Mouse (Mus musculus) embryonic facial prominence, embryonic 14.5 days (tissue): ENCODE data around the gene D230025D16Rik. TPM values are rescaled to one million over a fixed set of nuclear protein-coding genes. Genes with fewer than 3 reads are reported as not detected.

Experiments used
- ATAC-seq: fragments of 200-750 bp; cut with Nextera tagmentation; 2 replicates; pipeline ENCODE4 v1.8.0; 2017; ENCODE audit warnings: low read depth, moderate number of reproducible peaks, moderate TSS enrichment
- DNase-seq: peaks from one replicate; pipeline ENCODE4 v3.0.0-alpha.2; 2015; ENCODE audit warnings: low spot score
- H3K27ac ChIP-seq: fragments of 300-500 bp; sonication (generic); replicated peaks from 2 replicates; pipeline ENCODE4 v1.5.1; 2014; ENCODE audit warnings: low read depth, mild to moderate bottlenecking, low read length, moderate library complexity
- H3K27me3 ChIP-seq: fragments of 300-500 bp; sonication (generic); replicated peaks from 2 replicates; pipeline ENCODE4 v1.6.1; 2014; ENCODE audit warnings: low read length; ENCODE audit not compliant: control insufficient read depth, insufficient read depth
- H3K36me3 ChIP-seq: fragments of 300-500 bp; sonication (generic); 2 replicates; pipeline ENCODE4 v1.6.1; 2014; ENCODE audit warnings: low read length, mixed read lengths; ENCODE audit not compliant: control insufficient read depth, insufficient read depth
- H3K4me1 ChIP-seq: fragments of 300-500 bp; sonication (generic); 2 replicates; pipeline ENCODE4 v1.6.1; 2014; ENCODE audit warnings: antibody characterized with exemption, low read length; ENCODE audit not compliant: control insufficient read depth, insufficient read depth
- H3K4me2 ChIP-seq: fragments of 300-500 bp; sonication (generic); 2 replicates; pipeline ENCODE4 v1.6.1; 2014; ENCODE audit warnings: low read depth, mild to moderate bottlenecking, low read length, moderate library complexity, mixed read lengths
- H3K4me3 ChIP-seq: fragments of 300-500 bp; sonication (generic); 2 replicates; pipeline ENCODE4 v1.5.1; 2014; ENCODE audit warnings: low read depth, mild to moderate bottlenecking, low read length
- H3K9ac ChIP-seq: fragments of 300-500 bp; sonication (generic); 2 replicates; pipeline ENCODE4 v1.6.1; 2014; ENCODE audit warnings: low read depth, mild to moderate bottlenecking, low read length, moderate library complexity, mixed read lengths
- H3K9me3 ChIP-seq: fragments of 300-500 bp; sonication (generic); 2 replicates; pipeline ENCODE4 v1.6.1; 2016; ENCODE audit warnings: low read length; ENCODE audit not compliant: control insufficient read depth
- WGBS: fragments of 180-500 bp; shearing (Covaris S2); extraction: QIAGEN DNeasy Blood & Tissue Kit; methylation state at CpG from one replicate; pipeline ENCODE4 v1.1.7; 2014; 5-methylcytosine and 5-hydroxymethylcytosine counted together
- polyA plus RNA-seq: library from polyadenylated mRNA; unstranded; fragments of >200 nt; fragmentation: Nextera tagmentation; extraction: Ambion mirVana; gene quantifications from 2 replicates; pipeline ENCODE4 v1.2.1, GENCODE M21; 2014

Gene D230025D16Rik
- polyA plus RNA-seq, 1 experiment from 2014 or later = 25.4 TPM

GRCm38 (mm10) chr8:105270101-105270915 is 45.4 kb downstream of the D230025D16Rik start:
- H3K9me3 ChIP-seq = 0 out of 2 replicates have a peak, but pooled peaks cover 4% of the 10 kb centered on the region
- H3K4me1 ChIP-seq = peaks cover 19% of the 10 kb centered on the region; the same call in 1 of the 2 replicates
- H3K9ac ChIP-seq = peak overlapping the region; percentile 26
- peak overlapping the region; percentile 50 for H3K4me3 ChIP-seq
- 4% methylated on average over 38 of the region's 39 CpGs for WGBS
- no peak overlapping the region for H3K27ac ChIP-seq
- H3K36me3 ChIP-seq = no peaks in the 10 kb centered on the region
- no peak for DNase-seq
- ATAC-seq = no peak
- peaks cover 98% of the 10 kb centered on the region for H3K27me3 ChIP-seq
- peak overlapping the region; percentile 88 for H3K4me2 ChIP-seq

DNA sequence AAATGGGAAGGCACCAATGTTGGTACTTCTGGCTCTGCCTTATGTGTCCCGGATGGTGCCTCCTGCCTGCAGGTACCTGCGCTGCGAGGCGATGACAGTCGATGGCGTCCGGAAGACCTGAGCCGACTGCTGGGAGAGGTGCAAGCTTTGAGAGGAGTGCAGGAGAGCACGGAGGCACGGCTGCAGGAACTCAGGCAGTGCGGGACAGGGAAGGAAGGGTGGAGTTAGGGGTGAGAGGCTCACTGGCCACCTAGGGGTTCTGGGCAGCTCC is 45.9 kb downstream of the D230025D16Rik start:
- Histone ChIP-seq H3K4me3 (peak overlapping the region; percentile 50), H3K9ac (no peak overlapping the region), H3K36me3 (no peaks in the 10 kb centered on the region), H3K27ac (no peak overlapping the region), H3K4me2 (peak overlapping the region; percentile 10; the same call in 1 of the 2 replicates), H3K9me3 (0 out of 2 replicates have a peak, but pooled peaks cover 4% of the 10 kb centered on the region), H3K4me1 (peaks cover 24% of the 10 kb centered on the region; the same call in 1 of the 2 replicates), H3K27me3 (peaks cover 97% of the 10 kb centered on the region)
- DNase-seq = no peak
- WGBS = 3% methylated on average over 11 of the region's 11 CpGs
- no peak for ATAC-seq

DNA sequence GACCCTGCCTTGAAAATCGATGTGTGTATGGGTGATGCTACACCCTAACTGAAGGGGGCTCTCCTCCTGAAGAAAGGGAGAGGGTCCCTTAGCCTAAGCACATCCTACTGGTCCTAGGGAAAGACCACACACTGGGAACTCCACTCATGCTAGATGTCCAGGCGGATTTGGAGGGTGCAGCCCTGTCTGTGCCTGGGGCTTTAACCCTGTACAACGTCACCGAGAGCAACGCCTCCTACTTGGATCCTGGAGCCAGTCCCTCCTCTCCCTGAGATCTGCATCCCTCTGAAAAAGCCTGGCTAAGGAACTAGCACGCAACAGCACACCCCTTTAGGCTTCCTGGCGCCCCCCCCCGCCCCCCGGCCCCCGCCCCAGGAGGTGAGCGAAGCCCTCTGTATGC is 50.4 kb downstream of the D230025D16Rik start:
- ATAC-seq (no peak), DNase-seq (no peak)
- Histone ChIP-seq H3K9me3 (no peaks in the 10 kb centered on the region), H3K36me3 (no peaks in the 10 kb centered on the region), H3K4me3 (peak overlapping the region; percentile 41), H3K4me1 (peaks cover 21% of the 10 kb centered on the region), H3K4me2 (peak overlapping the region; percentile 75), H3K27ac (no peak overlapping the region), H3K9ac (no peak overlapping the region), H3K27me3 (peaks cover 93% of the 10 kb centered on the region)
- WGBS = 7% methylated on average over 11 of the region's 11 CpGs

- no peak for ATAC-seq
- WGBS = 7% methylated on average over 10 of the region's 10 CpGs
- Histone ChIP-seq H3K9me3 (no peaks in the 10 kb centered on the region), H3K27ac (no peak within 1 kb of the TSS), H3K27me3 (peaks cover 89% of the 10 kb centered on the region), H3K9ac (peak within 1 kb of the TSS; percentile 61), H3K4me1 (peaks cover 21% of the 10 kb centered on the region), H3K36me3 (no peaks in the 10 kb centered on the region), H3K4me3 (peak within 1 kb of the TSS; percentile 41), H3K4me2 (peak within 1 kb of the TSS; percentile 75)
- DNase-seq = no peak
Observed at GRCm38 (mm10) chr8:105275840-105276239, 50.9 kb downstream of the D230025D16Rik start, which contains the start of gene Nol3. Gene Nol3, plus strand, starts transcription at chr8:105276140.

DNA sequence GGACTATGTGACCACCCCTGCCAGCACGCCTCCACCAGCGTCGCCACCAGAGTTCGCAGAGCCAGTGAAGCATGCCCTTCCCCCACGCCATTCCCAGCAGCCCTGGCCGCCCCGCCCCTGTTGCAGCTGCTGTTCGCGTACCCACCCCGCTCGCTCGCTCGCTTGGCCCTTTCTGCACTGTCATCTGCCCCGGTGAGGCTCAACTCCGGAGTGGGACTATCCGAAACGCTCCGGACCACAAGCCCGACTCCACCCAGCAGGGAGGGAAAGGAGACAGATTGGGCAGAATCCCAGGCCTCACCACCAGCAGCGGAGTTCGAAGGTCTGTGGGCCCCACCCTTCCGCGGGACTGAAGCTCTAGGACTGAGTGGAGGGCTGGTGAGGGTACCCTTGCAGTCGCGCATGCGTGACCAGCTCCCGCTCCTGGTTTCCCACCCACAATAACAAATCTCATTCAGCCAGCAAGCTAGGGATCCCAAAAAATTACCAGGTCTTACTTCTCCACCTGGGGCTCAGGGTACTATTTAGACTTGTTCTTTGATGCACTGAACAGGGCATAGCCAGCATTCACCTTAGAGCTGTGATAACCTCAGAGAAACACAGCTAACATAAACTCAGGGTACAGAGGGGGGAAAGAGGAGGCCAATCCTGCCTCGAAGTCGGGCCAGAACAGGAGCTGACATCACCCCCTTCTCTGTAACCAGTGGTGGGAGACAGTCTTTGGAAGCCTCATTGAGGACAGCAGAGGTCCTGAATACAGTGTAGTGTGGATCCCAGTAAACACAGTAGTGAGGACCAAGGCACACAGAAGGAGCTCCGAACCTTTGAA is 51.6 kb downstream of the D230025D16Rik start:
- WGBS = 2% methylated on average over 25 of the region's 30 CpGs
- Histone ChIP-seq H3K4me3 (peak overlapping the region; percentile 41), H3K4me2 (peak overlapping the region; percentile 75), H3K27me3 (peaks cover 82% of the 10 kb centered on the region), H3K9ac (peak overlapping the region; percentile 61), H3K9me3 (no peaks in the 10 kb centered on the region), H3K4me1 (peaks cover 21% of the 10 kb centered on the region), H3K36me3 (no peaks in the 10 kb centered on the region), H3K27ac (no peak overlapping the region)
- DNase-seq = peak; percentile 78
- peak; percentile 78 for ATAC-seq

GRCm38 (mm10) chr8:105278911-105279334 is 54.0 kb downstream of the D230025D16Rik start:
- peak overlapping the region; percentile 26 for H3K4me3 ChIP-seq
- peaks cover 21% of the 10 kb centered on the region for H3K4me1 ChIP-seq
- ATAC-seq (peak; percentile 66), DNase-seq (peak; percentile 82)
- peaks cover 59% of the 10 kb centered on the region for H3K27me3 ChIP-seq
- H3K4me2 ChIP-seq = peak overlapping the region; percentile 49
- no peak overlapping the region for H3K27ac ChIP-seq
- peak overlapping the region; percentile 37; the same call in 1 of the 2 replicates for H3K9ac ChIP-seq
- peaks cover 7% of the 10 kb centered on the region; the same call in 1 of the 2 replicates for H3K36me3 ChIP-seq
- 4% methylated on average over 27 of the region's 28 CpGs for WGBS
- no peaks in the 10 kb centered on the region for H3K9me3 ChIP-seq

GRCm38 (mm10) chr8:105280567-105280966 is 55.6 kb downstream of the D230025D16Rik start:
- WGBS = 56% methylated on average over 3 of the region's 3 CpGs
- Histone ChIP-seq H3K4me2 (no peak overlapping the region), H3K9me3 (no peaks in the 10 kb centered on the region), H3K27me3 (peaks cover 43% of the 10 kb centered on the region), H3K9ac (no peak overlapping the region), H3K27ac (no peak overlapping the region), H3K36me3 (peaks cover 11% of the 10 kb centered on the region; the same call in 1 of the 2 replicates), H3K4me1 (peaks cover 17% of the 10 kb centered on the region), H3K4me3 (no peak overlapping the region)
- DNase-seq (no peak), ATAC-seq (no peak)

DNA sequence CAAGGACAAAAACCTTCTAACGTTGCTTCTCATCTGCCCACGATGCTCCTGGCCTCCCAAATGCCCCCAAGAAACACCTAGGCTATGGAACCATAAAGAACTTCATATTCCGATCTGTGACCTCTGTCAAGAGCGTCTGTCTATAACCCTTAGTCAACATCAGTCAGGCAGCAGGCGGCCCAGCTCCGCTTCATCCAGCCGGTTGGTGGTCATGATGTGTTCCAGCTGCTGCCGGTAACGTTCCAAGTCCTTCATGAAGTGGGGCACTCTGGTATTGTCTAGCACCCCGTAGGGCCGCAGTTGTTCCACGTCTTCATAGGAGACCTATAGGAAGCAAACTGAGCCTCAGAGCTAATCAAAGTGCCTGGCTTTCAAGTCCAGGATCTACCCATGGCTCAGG is 56.9 kb downstream of the D230025D16Rik start:
- ATAC-seq = no peak
- no peak overlapping the region for H3K9ac ChIP-seq
- no peak overlapping the region for H3K27ac ChIP-seq
- 82% methylated on average over 12 of the region's 12 CpGs for WGBS
- peaks cover 9% of the 10 kb centered on the region for H3K4me1 ChIP-seq
- peaks cover 34% of the 10 kb centered on the region for H3K27me3 ChIP-seq
- H3K36me3 ChIP-seq = peaks cover 13% of the 10 kb centered on the region; the same call in 1 of the 2 replicates
- H3K9me3 ChIP-seq = no peaks in the 10 kb centered on the region
- H3K4me3 ChIP-seq = no peak overlapping the region
- H3K4me2 ChIP-seq = no peak overlapping the region
- DNase-seq = no peak
